Mouse (Mus musculus) cerebellum, adult 2 months (tissue): ENCODE measurements around the gene Prkar2b.

Experiments used
- CTCF ChIP-seq: fragments of 200-500 bp; IDR thresholded peaks from 2 replicates; pipeline ENCODE4 v1.5.1; 2011; ENCODE audit warnings: low read depth, mild to moderate bottlenecking, control low read depth, low read length, moderate library complexity, borderline replicate concordance; ENCODE audit not compliant: insufficient read depth
- POLR2A ChIP-seq: fragments of 200-500 bp; IDR thresholded peaks from 2 replicates; pipeline ENCODE4 v1.6.1; 2011; ENCODE audit warnings: low read length, control low read depth, borderline replicate concordance; ENCODE audit not compliant: insufficient read depth

GRCm38 (mm10) chr12:31928498-31928897 lies 132.6 kb downstream of the Prkar2b start:
- TF ChIP-seq POLR2A (no peak), CTCF (no peak)
